Mouse (Mus musculus): Measurements from ENCODE around the gene Gal3st2c. TPM values are rescaled to one million over a fixed set of nuclear protein-coding genes. Genes with fewer than 3 reads are reported as not detected.
"Not testable (repeated sequence)": the region's sequence is repeated elsewhere in the genome, so short reads cannot be mapped to it uniquely, and the experiment has no call there.

Gal3st2c gene
- polyA plus RNA-seq, 1 experiment from 2014 or later = 0.04 TPM

GRCm38 (mm10) chr1:94052373-94052772, 62.1 kb downstream of the Gal3st2c start, which contains the start of gene Pdcd1:
TSS of gene Pdcd1 (minus strand) at chr1:94052553.
- H3K9me3 ChIP-seq = no peaks in the 10 kb centered on the region
- WGBS = 47% methylated on average over 6 of the region's 6 CpGs
- H3K36me3 ChIP-seq = no peaks in the 10 kb centered on the region
- no peaks in the 10 kb centered on the region for H3K27me3 ChIP-seq (replicated peaks)
- H3K4me2 ChIP-seq (replicated peaks) = no peak within 1 kb of the TSS
- no peak for ATAC-seq
- H3K4me1 ChIP-seq (replicated peaks) = no peaks in the 10 kb centered on the region
- no peak within 1 kb of the TSS for H3K27ac ChIP-seq
- H3K4me3 ChIP-seq (replicated peaks) = no peak within 1 kb of the TSS
- H3K9ac ChIP-seq = no peak within 1 kb of the TSS

GRCm38 (mm10) chr1:94053530-94054216, 63.4 kb downstream of the Gal3st2c start:
- Histone ChIP-seq H3K27ac (no peak overlapping the region), H3K9me3 (no peaks in the 10 kb centered on the region), H3K4me2 (replicated peaks) (no peak overlapping the region), H3K4me1 (replicated peaks) (no peaks in the 10 kb centered on the region), H3K9ac (no peak overlapping the region), H3K4me3 (replicated peaks) (no peak overlapping the region), H3K36me3 (no peaks in the 10 kb centered on the region), H3K27me3 (replicated peaks) (no peaks in the 10 kb centered on the region)
- no peak for ATAC-seq
- WGBS = 78% methylated on average over 7 of the region's 7 CpGs

GRCm38 (mm10) chr1:94054481-94054880, 64.2 kb downstream of the Gal3st2c start:
- no peak for ATAC-seq
- 81% methylated on average over 1 of the region's 1 CpGs for WGBS

GRCm38 (mm10) chr1:94055966-94056365, 65.7 kb downstream of the Gal3st2c start:
- Histone ChIP-seq H3K36me3 (no peaks in the 10 kb centered on the region), H3K27me3 (replicated peaks) (no peaks in the 10 kb centered on the region), H3K27ac (no peak overlapping the region), H3K4me2 (replicated peaks) (no peak overlapping the region), H3K9me3 (no peaks in the 10 kb centered on the region), H3K4me1 (replicated peaks) (no peaks in the 10 kb centered on the region), H3K9ac (no peak overlapping the region), H3K4me3 (replicated peaks) (no peak overlapping the region)
- 33% methylated on average over 3 of the region's 3 CpGs for WGBS
- no peak for ATAC-seq

More at GRCm38 (mm10) chr1:94054481-94054880, 64.2 kb downstream of the Gal3st2c start:
- no peaks in the 10 kb centered on the region for H3K36me3 ChIP-seq
- H3K27me3 ChIP-seq (replicated peaks) = no peaks in the 10 kb centered on the region
- H3K9ac ChIP-seq = no peak overlapping the region
- H3K27ac ChIP-seq = no peak overlapping the region
- no peak overlapping the region for H3K4me3 ChIP-seq (replicated peaks)
- no peaks in the 10 kb centered on the region for H3K9me3 ChIP-seq
- no peak overlapping the region for H3K4me2 ChIP-seq (replicated peaks)
- no peaks in the 10 kb centered on the region for H3K4me1 ChIP-seq (replicated peaks)

- Histone ChIP-seq H3K36me3 (no peaks in the 10 kb centered on the region), H3K9me3 (no peaks in the 10 kb centered on the region), H3K9ac (no peak overlapping the region), H3K4me3 (replicated peaks) (no peak overlapping the region), H3K4me1 (replicated peaks) (no peaks in the 10 kb centered on the region), H3K4me2 (replicated peaks) (no peak overlapping the region), H3K27me3 (replicated peaks) (no peaks in the 10 kb centered on the region), H3K27ac (no peak overlapping the region)
- no peak for ATAC-seq
- 100% methylated on average over 2 of the region's 2 CpGs for WGBS
Measured at GRCm38 (mm10) chr1:94057401-94057800, 67.1 kb downstream of the Gal3st2c start.

- 72% methylated on average over 1 of the region's 1 CpGs for WGBS
- not testable (repeated sequence) for H3K27ac ChIP-seq; H3K27me3 ChIP-seq (replicated peaks); H3K9ac ChIP-seq; H3K9me3 ChIP-seq; H3K36me3 ChIP-seq; ATAC-seq; H3K4me3 ChIP-seq (replicated peaks); H3K4me2 ChIP-seq (replicated peaks); H3K4me1 ChIP-seq (replicated peaks)
Measured at GRCm38 (mm10) chr1:94058281-94058680, 68.0 kb downstream of the Gal3st2c start.

Other genes with a start within 250 kb of the Gal3st2c start
- 69.4 and 79.8 TPM in 2 replicates for gene Atg4b, start 239.0 kb upstream of the Gal3st2c start, polyA plus RNA-seq (2015; fragmentation: Nextera tagmentation; extraction: Ambion mirVana)
- 70.0 and 70.9 TPM in 2 replicates for gene Thap4, start 235.6 kb upstream of the Gal3st2c start, polyA plus RNA-seq (2015; fragmentation: Nextera tagmentation; extraction: Ambion mirVana)
- gene Dtymk, start 188.6 kb upstream of the Gal3st2c start, polyA plus RNA-seq (2015; fragmentation: Nextera tagmentation; extraction: Ambion mirVana) = 218 and 226 TPM in 2 replicates
- gene Ing5, start 186.5 kb upstream of the Gal3st2c start, polyA plus RNA-seq (2015; fragmentation: Nextera tagmentation; extraction: Ambion mirVana) = 16.8 and 17.6 TPM in 2 replicates
- gene D2hgdh, start 165.6 kb upstream of the Gal3st2c start, polyA plus RNA-seq (2015; fragmentation: Nextera tagmentation; extraction: Ambion mirVana) = 14.0 and 14.1 TPM in 2 replicates
- 0.05 and 0.44 TPM in 2 replicates for gene Gal3st2, start 129.2 kb upstream of the Gal3st2c start, polyA plus RNA-seq (2015; fragmentation: Nextera tagmentation; extraction: Ambion mirVana)
- gene Gal3st2b, start 72.2 kb upstream of the Gal3st2c start, polyA plus RNA-seq (2015; fragmentation: Nextera tagmentation; extraction: Ambion mirVana) = 0.16 TPM in 1 of 2 replicates, not detected in the other
- not detected in 2 replicates for gene Neu4, start 29.9 kb downstream of the Gal3st2c start, polyA plus RNA-seq (2015; fragmentation: Nextera tagmentation; extraction: Ambion mirVana)
- 0.57 and 0.72 TPM in 2 replicates for gene Pdcd1, start 62.0 kb downstream of the Gal3st2c start, polyA plus RNA-seq (2015; fragmentation: Nextera tagmentation; extraction: Ambion mirVana)

Data from intestine, embryonic 15.5 days (tissue).